Mouse (Mus musculus) spleen, postnatal 4 days (tissue): ENCODE data around the gene Olfr954.

Source experiments
- DNase-seq, 2 experiments: peaks; one replicate each; pipeline ENCODE4 v3.0.0; 2022; ENCODE audit warnings: low spot score in 2 of 2

Olfr954 gene

DNA sequence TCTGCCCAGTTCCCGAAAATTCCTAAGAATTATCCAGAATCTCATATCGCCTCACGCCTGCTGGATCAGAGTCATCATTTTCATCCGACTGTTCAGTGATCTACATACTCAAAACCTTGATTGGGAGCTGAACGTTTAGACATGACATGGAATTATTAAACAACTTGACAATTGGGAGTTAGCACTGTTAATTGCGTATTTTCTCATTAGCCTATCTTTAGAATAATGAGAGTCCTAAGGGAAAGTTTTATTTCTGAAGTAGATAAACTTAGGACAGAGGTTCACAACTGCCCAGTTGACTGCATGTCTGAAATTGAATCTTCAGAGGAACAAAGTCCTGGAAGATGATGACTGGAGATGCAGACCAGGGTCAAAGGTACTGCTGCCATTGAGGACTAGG is at the start of gene Olfr954:
Gene Olfr954, plus strand, starts transcription at position 301 of the 400 bp plus-strand sequence.
- DNase-seq, result no peak

DNA sequence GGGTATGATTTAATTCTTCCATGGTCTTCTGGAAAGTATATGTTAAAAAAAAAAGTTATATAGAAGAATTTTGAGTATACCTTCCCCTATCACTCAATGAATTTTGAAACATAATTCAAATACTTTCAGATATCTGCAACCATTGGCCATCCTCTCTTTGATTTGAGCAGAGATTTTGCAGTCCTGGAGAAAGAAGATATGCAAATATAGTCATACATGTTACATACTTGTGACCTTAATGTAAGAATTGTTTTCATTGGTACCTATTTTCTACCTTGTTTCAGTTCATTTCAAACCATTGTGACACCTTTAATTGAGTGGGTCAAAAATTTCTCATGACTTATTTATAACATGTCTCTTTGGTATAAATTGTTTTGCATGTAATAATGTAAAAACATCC is 29.5 kb upstream of the Olfr954 start, which contains the start of gene Olfr952:
Gene Olfr952, minus strand, starts transcription at position 101 of the 400 bp plus-strand sequence.
- DNase-seq, result no peak

DNA sequence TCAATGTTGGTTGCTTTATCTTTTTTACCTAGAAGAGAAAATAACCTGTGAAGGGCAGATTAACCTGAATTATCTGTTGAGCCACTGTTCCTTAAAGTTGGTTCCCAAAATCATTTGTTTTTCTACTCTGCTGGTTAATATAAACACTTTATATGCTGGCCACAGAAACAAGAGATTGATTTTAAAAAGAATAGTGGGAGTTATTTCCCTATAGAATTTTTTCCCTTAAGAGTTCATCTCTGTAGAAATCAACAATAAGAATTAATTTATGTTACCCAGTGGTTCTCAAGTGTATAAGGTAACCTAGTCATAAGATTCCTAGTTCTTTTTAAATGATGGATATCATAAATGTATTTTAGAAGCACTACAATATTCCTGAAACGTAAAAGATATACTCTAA is 15.3 kb downstream of the Olfr954 start, which contains the start of gene Olfr955:
Gene Olfr955, minus strand, starts transcription at position 101 of the 400 bp plus-strand sequence.
- no peak for DNase-seq

DNA sequence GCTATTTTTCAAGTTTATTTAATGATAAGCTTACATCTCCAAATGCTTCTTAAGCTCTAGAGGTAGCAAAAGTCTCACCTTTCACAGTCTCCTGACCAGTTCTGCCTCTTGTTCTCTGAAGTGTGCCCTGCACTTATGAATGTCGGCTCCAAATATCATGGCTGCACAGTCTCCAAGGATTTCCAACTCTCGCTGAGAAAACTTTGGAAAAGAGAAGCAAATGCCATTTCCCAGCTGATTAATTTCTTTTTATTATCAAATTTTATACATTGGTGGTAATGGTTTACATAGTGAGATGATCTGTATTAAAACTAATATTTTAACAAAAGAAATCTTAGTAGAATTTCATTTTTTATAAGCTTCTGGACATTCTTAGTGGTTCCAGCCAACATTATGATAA is 37.4 kb downstream of the Olfr954 start, which contains the start of gene Olfr44:
Gene Olfr44, minus strand, starts transcription at position 101 of the 400 bp plus-strand sequence.
- no peak for DNase-seq

DNA sequence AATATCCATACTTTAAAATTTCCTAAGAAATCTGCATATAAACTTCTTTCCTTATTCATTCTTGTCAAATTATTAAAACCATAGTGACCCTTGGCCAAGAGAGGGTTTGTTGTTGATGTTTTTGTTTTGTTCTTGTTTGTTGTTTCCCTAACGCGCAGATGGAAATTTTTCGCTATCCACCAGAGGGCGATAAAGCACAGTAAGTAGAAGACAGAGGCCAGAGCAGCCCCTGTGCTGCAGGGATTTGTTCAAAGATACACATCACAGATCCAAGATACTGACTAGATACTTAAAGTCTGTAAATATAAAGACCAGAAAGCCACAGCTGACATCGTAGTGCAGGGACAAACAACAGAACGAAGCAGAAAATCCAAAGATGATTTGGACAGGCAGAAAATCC is 52.5 kb downstream of the Olfr954 start:
- no peak for DNase-seq

DNA sequence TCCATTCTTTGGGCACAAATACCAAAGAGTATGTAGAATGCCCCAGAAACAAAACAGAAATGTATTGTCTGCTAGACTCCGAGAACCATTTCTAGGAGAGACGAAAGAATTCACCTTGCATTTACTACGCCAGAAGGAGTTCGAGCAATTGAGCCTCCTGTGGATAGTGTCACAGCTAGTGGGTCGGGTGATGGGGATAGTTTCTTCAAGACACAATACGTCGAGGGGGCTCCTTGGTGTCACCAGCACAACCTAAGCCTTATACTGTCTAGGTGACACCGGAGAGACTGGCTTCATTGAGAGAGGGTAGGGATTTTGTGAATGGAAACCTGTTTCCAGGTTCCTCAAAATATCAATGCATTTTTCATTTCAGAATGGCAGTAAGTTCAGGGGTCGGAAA is 52.9 kb downstream of the Olfr954 start:
- no peak for DNase-seq
